Mouse (Mus musculus): ENCODE measurements around the gene Zdhhc13. TPM values are rescaled to one million over a fixed set of nuclear protein-coding genes. Genes with fewer than 3 reads are reported as not detected.

The Zdhhc13 gene
- total RNA-seq, 4 experiments from 2014 or later: 23.4 to 28.3 (median 25.5) TPM

DNA sequence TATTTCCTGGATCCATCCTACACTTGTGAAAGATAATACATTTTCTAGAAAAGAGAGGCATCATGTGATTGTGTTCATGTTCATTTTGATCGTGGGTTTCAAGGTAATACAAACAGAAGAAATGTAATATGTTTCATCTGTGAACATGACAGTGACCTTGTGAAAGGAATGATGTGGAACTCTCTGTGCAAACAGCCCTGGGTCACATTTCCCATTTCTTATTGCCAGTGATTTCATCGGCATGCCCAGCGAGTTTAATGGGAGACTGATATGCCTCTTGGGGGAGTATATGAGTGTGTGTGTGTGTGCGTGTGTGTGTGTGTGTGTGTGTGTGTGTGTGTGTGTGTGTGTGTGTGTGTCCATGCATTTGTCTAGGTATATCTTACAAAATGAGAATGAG lies 52.7 kb downstream of the Zdhhc13 start:
- DNase-seq (ENCODE audit: low spot score in 2 of 2): no peak

DNA sequence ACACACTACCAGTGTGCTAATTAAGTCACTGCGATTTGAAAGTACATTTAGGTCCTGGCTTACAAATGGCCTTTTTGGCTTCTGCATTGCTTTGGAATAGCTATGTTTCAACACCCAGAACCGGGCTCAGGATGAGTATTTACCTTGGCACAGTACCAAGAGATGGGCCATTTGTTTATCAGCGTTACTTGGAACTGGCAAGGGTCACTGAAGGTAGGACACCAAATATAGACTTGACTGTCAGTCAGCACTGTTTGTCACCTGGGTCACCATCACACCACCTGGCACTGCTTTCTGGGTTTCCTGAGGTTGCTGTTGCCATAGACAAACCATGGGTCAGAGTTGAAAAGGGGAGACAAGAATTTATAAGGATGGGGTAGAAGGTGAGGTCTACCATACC lies 53.5 kb downstream of the Zdhhc13 start:
- DNase-seq (ENCODE audit: low spot score in 2 of 2): no peak

DNA sequence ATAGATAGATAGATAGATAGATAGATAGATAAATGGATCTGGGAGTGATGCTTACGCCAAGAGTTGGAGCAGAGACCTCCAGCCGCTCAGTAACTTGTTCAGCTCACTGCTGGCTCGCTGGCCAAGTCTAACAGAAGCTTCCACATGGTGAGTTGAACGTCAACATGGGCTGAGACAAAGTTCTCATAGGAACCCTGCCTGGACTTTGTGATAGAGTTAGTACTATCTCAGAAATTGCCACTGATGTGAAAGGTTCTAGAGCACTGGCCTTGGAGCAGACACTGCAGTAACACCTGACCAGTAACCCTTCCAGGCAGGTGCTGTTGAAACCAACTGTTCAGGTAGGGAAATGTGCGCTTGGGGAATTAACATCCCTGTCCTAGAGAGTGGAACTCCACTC lies 54.7 kb downstream of the Zdhhc13 start:
- no peak for DNase-seq (ENCODE audit: low spot score in 2 of 2)

DNA sequence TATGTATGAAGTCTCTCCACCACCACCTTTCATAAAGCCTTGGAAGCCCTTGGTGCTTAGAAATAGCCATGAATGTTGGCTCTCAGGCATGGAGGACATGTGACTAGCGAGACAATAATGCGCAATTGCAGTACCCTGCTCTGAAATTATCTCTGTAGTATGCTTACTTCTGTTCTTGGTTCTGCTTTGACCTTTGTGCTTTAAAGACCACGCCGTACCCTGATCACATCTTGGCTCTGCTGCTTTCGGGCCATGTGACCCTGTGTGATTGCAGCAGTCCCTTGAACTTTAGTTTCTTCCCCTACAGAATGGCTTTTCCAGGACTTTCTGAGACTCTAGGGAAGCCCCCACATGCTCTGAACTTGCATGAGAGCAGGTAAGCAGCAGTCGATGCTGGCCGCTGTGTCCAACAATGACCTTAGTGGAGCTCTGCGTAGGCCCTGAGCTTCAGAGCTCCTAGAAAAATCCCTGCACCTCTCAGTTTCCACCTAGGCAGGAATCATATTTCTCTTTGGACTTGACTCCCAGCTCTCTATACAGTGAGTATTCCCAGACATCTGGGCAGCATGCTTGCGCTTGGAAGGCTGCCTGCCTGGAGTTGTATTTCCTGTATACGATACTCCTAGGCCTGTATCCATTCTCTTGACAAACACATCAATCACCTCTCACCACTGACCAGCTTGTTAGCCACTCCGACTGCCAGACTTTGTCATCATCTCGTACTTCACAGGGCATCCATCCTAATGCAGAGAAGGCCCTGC lies 56.6 kb downstream of the Zdhhc13 start:
- DNase-seq (ENCODE audit: low spot score in 2 of 2): no peak

DNA sequence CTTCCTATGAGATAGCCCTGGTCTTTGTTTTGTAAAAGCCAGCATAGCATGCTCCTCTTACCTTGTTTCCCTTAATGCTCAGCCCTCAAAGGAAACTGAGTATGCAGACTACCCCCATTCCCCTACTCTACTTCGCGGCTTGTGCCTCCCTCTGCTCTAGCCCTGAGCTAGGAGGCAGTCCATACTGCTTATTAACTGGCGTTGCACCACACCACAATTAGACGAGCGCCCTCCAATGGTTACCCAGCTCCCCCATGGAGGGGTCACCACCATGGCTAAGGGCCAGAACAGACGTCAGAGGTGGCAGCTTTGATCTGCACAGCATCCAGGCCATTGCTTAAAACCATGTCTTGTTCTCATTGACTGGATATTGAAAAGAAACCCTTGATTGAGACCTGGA lies 58.0 kb downstream of the Zdhhc13 start:
- DNase-seq (ENCODE audit: low spot score in 2 of 2): no peak

DNA sequence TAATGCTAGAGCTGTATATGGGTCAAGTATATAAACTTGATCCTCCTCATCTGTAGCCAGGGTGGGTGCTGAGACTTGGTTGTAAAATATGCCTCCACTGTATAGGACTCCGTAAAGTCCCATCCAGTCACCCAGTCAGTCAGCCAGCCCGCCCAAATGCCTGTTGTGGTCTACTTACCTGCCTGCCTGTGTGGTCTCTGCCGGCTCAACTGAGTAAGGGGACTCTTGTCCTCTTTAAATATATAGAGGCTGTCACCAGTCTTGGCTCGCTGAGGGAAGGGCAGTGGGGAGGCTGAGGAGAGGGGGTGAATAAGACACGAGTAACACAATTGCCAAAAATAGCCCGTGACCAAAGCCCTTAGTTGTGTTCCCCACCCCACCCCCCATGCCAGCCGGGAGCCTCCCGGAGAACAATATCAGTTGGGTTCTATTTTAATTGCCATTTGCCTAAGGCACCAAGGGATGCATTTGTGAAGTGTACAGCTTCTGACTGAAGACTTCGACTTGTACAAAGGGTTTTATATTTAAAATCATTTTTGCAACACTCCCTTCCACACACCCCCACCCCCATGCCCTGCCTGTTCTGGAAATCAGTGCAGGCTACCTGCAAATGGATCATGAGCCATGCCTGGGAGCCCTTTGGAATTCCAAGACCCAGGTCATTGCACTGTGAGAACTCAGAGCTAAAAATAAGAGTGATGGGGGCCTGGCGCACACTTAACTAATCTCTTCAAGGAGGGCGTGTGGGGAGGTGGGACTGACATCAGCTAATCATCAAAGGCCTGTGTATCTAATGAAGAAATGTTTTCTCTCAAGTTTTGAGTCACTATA lies 59.2 kb downstream of the Zdhhc13 start, which contains the start of gene Csrp3:
TSS of gene Csrp3 (minus strand) at position 214 of the 831 bp plus-strand sequence.
- DNase-seq (ENCODE audit: low spot score in 2 of 2): no peak

DNA sequence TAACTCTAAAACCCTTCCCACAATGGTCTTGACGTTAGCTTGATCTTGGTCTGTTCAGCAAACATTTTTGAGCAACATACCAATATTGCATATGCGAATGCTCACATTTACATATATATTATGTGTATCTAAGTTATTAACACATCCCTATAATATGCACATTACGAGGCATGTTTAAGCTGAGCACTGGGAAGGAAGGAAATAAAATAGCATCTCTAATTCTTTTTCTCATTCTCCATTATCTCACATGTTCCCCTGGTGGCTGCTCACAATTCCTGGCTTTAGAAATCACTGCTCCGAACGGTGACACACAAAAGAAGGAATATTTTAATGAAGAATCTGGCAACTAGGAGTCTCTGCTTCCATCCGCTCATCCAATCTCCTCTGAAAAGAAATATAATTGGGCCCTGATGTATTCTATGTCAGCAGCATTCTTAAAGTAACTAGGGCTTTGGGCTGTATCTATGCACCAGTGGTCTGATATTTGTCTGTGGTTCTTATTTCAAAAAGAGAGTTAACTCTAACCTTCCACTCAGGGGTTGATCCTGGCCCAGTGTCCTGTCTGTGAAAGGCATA lies 62.8 kb downstream of the Zdhhc13 start:
- DNase-seq (ENCODE audit: low spot score in 2 of 2): no peak

- DNase-seq (ENCODE audit: low spot score in 2 of 2): no peak
Observed at GRCm38 (mm10) chr7:48853496-48853895, 64.7 kb downstream of the Zdhhc13 start.

DNA sequence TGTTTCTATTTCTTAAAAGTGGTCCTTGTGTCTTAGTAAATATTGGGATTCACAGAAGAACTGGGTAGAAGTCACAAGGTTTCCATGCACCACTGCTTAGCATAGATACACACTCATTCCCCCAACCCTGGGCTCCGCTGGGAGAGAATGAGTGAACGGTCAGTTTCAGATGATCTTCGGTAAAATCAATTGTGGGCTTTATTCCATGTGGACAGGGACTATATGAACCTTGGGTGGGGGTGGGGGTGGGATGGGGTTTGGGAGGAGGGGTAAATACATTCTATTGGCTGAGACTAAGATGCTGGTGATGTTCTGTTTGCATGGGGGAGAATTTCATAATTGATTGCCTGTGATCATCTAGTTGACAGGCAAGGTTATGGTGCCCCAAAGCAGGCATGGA lies 66.7 kb downstream of the Zdhhc13 start:
- no peak for DNase-seq (ENCODE audit: low spot score in 2 of 2)

DNA sequence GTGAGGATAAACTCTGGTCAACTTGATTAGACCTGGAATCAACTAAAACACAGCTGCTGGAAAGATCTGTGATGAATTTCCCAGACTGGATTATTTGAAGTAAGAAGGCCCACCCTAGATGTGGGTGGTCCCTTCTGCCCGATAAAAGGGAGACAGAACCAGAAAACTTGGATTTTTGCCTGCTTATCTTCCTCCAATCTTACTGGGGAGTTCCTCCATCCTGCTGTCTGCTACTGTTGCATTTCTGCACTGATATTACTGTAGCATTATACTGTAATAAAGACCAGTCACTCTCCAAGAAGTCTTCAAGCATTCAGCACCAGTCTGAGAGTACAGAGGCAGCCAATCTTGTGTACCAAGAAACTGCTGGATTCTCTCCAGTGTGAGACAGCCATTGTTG lies 69.5 kb downstream of the Zdhhc13 start:
- DNase-seq (ENCODE audit: low spot score in 2 of 2): no peak

GRCm38 (mm10) chr7:48859362-48859761 lies 70.6 kb downstream of the Zdhhc13 start:
- no peak for DNase-seq (ENCODE audit: low spot score in 2 of 2)

DNA sequence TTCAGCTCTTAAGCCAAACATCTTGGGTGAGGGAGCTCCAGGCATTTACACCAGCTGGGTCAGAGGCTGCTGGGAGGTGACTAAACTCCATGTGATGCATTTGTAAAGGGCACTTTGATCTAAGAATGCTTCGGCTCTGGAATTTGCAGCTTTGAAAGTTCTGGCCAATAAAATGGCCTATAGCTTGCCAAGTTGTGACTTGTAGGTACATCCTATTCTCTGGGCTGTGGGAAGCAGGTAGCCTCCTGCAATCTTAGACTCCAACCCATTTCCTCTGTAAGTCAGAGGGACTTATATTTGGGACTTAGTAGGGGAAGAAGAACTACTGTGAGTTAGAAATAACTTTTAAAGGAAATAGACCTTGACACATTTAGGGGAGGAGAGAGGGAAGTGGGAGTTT lies 72.1 kb downstream of the Zdhhc13 start:
- no peak for DNase-seq (ENCODE audit: low spot score in 2 of 2)

- no peak for DNase-seq (ENCODE audit: low spot score in 2 of 2)
Observed at GRCm38 (mm10) chr7:48861796-48862195, 73.0 kb downstream of the Zdhhc13 start.

DNA sequence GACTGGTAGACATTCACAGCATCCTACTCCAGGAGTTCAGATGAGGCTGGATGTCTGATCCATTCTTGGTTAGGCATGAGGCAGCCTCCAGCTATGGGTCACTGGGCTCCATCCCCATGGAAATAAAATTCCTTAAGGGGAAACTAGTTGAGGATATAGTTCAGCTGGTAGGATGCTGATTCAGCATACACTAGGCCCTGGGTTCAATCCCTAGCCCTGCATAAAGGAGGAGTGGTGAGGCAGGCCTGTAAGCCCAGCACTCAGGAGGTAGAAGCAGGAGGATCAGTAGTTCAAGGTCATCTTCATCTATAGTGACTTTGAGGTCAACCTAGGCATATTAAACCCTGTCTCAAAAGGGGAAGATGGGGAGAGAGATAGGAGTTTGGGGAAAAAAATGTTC lies 75.4 kb downstream of the Zdhhc13 start:
- DNase-seq (ENCODE audit: low spot score in 2 of 2): no peak

DNA sequence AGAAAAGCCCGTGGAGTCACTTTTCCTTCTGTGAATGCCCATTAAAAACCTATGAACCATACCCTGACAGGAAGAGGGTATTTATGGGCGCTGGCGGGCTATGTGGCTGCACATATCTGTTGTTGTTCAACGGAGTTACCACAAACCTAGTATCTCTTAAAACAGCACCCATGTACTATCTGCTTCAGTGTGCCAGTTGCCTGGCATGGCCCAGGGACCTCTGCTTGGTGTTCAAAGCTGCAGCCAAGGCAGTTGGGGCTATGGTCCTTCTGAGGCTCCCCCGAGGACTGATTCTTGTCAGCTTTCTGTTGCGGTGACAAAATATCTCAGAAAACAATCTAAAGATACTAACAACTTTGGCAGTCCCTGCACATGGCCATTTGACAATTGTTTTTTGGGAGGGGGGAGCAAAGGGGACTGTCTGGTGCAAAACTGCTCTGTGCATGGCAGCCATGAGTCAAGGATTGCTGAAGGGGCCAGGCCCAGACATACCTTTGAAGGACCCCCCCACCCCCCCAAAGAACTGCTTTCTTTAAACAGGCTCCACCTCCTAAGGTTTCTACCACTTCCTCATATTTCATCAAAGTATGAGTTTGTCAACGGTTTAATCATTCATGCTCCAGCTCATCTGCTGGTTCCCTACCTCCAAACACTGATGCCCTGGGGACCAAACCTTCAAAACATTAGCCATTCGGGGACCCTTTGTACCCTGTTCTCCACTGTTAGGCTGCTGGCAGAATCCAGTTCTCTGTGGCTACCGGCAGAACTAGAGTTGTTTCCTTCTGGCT lies 76.1 kb downstream of the Zdhhc13 start:
- no peak for DNase-seq (ENCODE audit: low spot score in 2 of 2)

DNA sequence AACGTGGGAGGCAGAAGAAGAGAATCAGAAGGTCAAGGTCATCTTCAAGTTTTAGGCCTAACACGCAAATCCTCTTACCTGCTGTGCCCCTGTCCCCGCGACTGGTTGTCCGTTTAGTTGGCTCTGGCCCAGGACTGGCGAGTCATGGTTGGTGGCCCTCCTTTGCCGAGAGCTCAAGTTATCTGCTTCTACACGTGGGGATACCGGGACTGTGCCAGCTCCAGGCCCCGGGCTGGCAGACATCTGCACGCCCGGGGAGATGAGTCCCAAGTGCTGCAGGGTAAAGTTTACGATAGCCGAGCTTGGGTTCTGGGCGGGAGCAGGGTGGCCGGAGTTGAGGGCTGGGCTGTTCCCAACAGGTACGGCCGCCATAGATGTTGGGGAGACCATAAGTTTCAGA lies 78.8 kb downstream of the Zdhhc13 start:
- no peak for DNase-seq (ENCODE audit: low spot score in 2 of 2)

DNA sequence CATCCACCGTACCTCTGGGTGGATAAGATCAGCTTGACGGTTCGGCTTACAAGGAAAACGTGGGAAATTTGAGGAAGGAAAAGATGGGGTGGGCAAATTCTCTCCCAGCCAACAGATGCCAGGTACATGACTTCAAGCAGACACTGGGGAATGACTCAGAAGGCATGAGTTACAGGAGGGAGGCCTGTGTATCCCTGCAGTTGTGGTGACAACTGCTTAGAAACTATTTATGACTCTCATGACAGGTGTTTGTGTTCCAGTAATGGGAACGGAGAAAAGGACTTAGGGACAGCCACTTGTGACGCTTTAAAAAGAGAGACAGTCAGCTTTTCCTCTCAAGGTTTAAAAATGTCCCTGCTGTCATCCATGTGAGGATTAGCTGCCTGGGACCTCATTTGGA lies 81.3 kb downstream of the Zdhhc13 start:
- DNase-seq (ENCODE audit: low spot score in 2 of 2): no peak

GRCm38 (mm10) chr7:48870579-48871180 lies 81.9 kb downstream of the Zdhhc13 start:
- DNase-seq (ENCODE audit: low spot score in 2 of 2): no peak

DNA sequence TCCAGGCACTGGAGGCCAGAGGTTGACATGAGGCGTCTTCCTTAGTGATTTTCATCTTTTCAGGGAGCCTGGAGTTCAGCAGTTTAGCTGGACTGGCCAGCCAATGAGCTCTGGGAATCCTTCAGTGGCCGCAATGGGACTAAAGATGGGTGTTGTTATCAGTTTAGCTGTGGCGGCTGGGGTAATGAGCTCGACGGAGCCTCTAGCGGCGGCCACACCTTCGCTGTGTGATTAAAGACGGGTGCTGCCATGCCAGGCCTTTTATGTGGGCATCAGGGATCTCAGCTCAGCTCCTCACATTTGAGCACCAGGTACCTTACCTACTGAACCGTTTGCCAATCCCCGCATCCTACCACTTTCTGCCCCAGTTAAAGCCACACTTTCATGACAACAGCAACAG lies 82.5 kb downstream of the Zdhhc13 start:
- DNase-seq (ENCODE audit: low spot score in 2 of 2): no peak

DNA sequence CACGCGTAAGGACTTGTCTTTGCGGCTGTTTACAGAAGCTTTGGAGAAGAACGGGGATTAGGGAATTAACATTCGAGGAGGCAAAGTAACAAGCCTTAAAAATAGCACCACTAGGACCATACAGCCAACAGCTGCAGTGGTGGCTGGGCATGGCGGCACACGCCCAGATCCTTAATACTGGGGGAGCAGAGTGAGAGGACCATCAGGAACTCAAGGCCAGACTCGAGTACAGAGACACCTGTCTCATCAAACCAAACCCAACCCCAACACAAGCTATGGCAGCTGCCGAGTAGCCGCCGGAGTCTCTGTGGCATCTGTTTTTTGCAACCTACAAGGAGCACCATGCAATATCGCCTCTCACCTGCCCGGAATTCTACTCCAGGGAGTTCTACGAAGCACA lies 86.3 kb downstream of the Zdhhc13 start:
- DNase-seq (ENCODE audit: low spot score in 2 of 2): no peak

- DNase-seq (ENCODE audit: low spot score in 2 of 2): no peak
Observed at GRCm38 (mm10) chr7:48876526-48876925, 87.7 kb downstream of the Zdhhc13 start.
